Mouse (Mus musculus) adrenal gland, adult 8-10 months (tissue): ENCODE results near the gene Fam192a. TPM values are rescaled to one million over a fixed set of nuclear protein-coding genes. Genes with fewer than 3 reads are reported as not detected.

ENCODE experiments used
- DNase-seq: peaks from one replicate; pipeline ENCODE4 v3.0.0; 2022
- total RNA-seq, 4 experiments: library from RNA; stranded (reverse); gene quantifications; 2 replicates each; pipeline ENCODE4 v1.2.4; 2022

Gene Fam192a
- total RNA-seq, 4 experiments from 2014 or later: 35.4 to 45.5 (median 42.4) TPM

- no peak for DNase-seq
Measured at GRCm38 (mm10) chr8:94532525-94532872, 69.3 kb downstream of the Fam192a start.

DNA sequence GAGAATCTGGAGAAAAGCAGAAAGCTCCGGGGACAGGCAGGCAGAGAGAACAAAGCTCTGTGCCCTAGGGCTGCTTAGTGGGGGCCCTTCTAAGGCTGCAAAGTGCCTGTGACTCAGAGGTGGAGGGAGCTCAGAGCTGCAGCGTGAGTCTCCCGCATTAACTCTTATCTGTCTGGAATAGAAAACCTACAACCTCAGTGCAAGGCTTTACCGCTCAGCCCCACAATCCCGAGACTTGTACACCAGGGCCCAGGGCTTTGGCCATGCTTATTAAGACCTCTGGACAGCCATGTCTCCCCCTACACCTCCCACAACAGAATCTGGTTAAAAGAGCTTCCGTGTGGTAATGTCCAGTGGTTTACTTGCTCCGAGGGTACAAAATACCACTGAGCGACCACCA lies 69.8 kb downstream of the Fam192a start:
- DNase-seq: no peak

DNA sequence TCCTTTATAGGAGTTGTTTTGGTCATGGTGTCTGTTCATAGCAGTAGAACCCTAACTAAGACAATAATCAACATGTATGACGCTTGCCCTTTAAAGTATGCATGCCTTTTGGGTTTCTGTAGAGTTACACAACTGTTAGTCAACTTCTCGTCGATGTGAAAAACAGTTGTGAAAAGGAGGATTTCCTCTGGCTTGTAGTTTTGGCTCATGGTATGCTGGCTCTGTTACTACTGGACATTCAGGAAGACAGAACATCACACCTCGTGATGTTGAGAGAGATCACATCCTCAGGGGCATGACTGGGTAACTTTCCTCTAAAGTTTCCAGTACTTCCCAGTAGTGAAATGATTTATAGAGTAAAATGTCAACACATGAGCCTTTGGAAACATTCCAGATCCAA lies 71.2 kb downstream of the Fam192a start:
- DNase-seq: no peak

GRCm38 (mm10) chr8:94529875-94530274 lies 71.9 kb downstream of the Fam192a start:
- DNase-seq: no peak

GRCm38 (mm10) chr8:94528245-94528644 lies 73.6 kb downstream of the Fam192a start:
- DNase-seq: peak; percentile 52

GRCm38 (mm10) chr8:94527178-94527577 lies 74.6 kb downstream of the Fam192a start:
- no peak for DNase-seq

DNA sequence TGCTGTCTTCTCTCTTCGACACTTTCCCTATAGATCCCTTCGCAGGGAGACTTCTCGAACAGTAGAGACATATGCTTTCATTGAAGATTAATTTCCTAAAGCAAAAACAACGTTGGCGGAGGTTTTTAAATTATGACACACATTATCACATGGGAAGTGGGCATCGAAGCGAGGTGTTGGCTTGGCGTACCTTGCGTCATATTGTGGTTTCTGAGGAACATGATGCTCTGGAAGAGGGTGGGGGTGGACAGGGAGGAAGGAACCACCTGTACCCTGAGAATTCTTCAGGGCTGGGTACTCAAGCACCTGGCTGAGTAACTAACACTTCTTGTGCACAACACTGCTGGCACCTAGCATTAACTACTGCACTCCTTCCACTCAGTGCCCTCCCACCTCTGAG lies 77.2 kb downstream of the Fam192a start:
- DNase-seq: no peak

Other genes starting within 250 kb of the Fam192a start
- 100 to 1,000 TPM; 112 to 129 (median 123) TPM for gene Herpud1, start 215.6 kb downstream of the Fam192a start, total RNA-seq
- gene Nlrc5, start 167.6 kb downstream of the Fam192a start, total RNA-seq: 10 to 100 TPM in 2 of 4 experiments, 1 to 10 TPM in 2; 5.3 to 15.3 (median 9.0) TPM
- 10 to 100 TPM; 15.9 to 29.0 (median 22.4) TPM for gene Cpne2, start 69.0 kb downstream of the Fam192a start, total RNA-seq
- gene Rspry1, start 60 bp downstream of the Fam192a start, total RNA-seq: 10 to 100 TPM; 20.4 to 30.0 (median 22.5) TPM
- gene Arl2bp, start 64.6 kb upstream of the Fam192a start, total RNA-seq: 100 to 1,000 TPM in 1 of 4 experiments, 10 to 100 TPM in 3; 72.0 to 104 (median 88.3) TPM
- gene Pllp, start 94.3 kb upstream of the Fam192a start, total RNA-seq: 1 to 10 TPM; 1.1 to 2.2 (median 1.7) TPM
- under 1 TPM in 1 of 4 experiments, not detected in 3; 0.59 TPM for gene Ccl22, start 143.6 kb upstream of the Fam192a start, total RNA-seq
- gene Cx3cl1, start 170.0 kb upstream of the Fam192a start, total RNA-seq: 10 to 100 TPM; 27.2 to 62.7 (median 45.0) TPM
- 1 to 10 TPM in 3 of 4 experiments, under 1 TPM in 1; 0.55 to 4.4 (median 1.7) TPM for gene Ccl17, start 208.5 kb upstream of the Fam192a start, total RNA-seq
- 100 to 1,000 TPM; 145 to 165 (median 158) TPM for gene Coq9, start 236.3 kb upstream of the Fam192a start, total RNA-seq
- 10 to 100 TPM; 67.0 to 99.3 (median 78.5) TPM for gene Ciapin1, start 236.4 kb upstream of the Fam192a start, total RNA-seq